Mouse (Mus musculus) CD4-positive, CD25-positive, alpha-beta regulatory T cell, adult 4 months (primary cell): ENCODE measurements around the gene Nthl1. TPM values are rescaled to one million over a fixed set of nuclear protein-coding genes. Genes with fewer than 3 reads are reported as not detected.

Experiments used
- ATAC-seq: one replicate; pipeline ENCODE4 v1.8.0; 2017
- polyA plus RNA-seq, 2 experiments: library from polyadenylated mRNA; unstranded; fragments of 100-300 nt; shearing (Covaris generic); gene quantifications; one replicate each; pipeline ENCODE4 v1.2.1; 2017

The Nthl1 gene
- polyA plus RNA-seq, result 1 to 10 TPM; 3.1 to 6.0 TPM

DNA sequence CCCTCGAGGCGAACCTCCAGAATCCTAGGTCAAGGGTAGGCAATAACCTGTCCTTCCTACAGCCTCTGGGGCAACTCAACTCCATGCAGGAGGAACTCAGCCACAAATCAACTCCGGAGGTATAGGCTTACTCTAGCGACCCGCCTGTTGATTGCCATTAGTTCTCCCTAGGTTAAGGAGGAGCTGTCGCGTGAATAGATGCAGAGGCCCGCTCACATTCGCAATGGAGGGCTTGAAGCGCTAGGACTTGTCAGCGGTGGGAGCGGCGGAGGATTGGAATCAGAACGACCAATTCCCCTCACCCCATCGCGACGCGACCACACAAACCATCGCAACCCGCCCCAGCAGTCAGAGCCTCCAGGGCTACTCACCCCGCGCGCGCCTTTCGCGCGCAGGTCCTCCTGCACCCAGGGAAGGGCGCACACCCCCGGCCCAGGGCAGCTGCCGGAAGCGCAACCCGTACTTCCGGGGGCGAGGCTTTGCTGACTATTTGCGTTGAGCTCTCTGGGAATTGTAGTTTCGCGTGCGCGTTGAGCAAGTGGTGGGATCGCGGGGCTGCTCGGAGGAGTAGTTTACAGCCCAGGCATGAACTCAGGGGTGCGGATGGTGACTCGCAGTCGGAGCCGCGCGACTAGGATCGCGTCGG, at the start of gene Nthl1, which contains the start of gene Tsc2:
Gene Nthl1 (plus strand): TSS at position 514 of the 646 bp plus-strand sequence.
Gene Tsc2 (minus strand): TSS at position 464 of the 646 bp plus-strand sequence.
- peak; percentile 97 for ATAC-seq

DNA sequence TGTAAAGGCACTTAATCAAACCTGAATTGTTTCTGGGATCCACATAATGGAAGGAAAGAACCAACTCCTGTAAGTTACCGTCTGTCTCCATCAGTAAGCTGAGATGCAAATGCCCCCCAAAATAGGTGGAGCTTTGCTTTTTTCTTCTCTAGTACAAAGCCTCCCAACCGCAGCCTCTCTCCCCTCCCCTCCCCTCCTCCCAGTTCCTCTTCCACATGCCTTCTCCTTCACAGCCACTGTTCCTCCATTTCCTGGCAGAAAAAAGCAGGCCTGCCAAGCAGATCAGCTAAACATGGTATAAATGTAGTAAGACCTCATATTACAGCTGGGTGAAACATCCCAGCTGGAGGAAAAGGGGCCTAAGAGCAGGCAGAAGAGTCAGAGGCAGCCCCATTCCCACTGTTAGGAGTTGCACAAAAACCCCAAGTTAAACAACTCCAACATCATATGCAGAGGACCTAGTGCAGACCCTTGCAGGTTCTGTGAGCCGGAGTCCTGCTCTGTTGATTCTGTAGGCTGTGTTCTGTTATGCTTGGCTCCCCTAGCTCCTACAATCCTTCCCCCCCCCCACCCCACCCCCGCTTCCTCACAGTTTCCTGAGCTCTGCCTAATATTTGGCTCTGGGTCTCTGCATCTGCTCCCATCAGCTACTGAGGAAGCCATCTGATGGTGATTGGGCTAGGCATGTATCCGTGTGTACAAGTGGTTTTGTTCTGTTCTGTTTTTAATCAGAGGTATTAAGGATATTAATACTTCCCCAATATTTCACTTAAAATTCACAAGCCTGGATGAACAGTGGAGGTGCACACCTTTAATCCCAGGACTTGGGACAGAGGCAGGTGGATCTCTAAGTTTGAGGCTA, 48.6 kb upstream of the Nthl1 start:
- no peak for ATAC-seq

DNA sequence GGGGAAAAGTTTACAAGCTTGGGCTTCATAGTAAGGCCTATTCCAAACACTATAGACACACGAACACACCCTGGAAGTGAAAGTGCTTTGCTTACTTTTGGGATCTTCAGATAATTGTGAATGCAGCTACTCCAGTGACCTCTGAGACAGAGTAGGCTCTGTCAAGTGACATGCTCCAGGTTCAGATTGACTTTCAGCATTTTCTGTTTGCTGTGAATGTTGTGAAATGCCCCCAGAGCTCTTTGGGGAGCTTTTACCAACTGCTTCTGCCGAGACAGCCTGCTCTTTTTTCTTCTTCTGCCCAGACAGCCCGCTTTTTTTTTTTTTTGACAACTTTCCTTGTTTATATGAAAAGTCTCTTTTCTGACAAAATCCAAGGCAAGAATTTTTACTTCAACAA, 48.0 kb upstream of the Nthl1 start:
- ATAC-seq, result no peak

DNA sequence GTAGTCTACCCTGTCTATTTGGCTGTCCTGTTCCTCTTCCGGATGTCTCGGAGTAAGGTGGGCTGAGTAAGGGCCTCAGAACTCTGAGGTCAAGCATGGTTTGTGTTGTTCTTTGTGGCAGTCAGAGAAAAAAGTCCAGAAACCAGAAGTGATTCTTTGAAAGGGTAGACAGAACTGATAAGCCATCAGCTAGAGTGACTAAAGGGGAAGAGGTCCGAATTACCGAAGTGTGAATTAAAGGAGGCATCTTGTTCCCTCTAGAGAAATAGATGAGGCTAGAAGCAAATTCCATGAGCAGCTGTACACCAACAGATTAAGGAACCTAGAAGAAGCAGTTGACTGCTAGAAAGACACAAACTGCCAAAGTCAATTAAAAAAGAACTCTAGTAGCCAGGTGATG, 45.9 kb upstream of the Nthl1 start:
- ATAC-seq, result no peak

DNA sequence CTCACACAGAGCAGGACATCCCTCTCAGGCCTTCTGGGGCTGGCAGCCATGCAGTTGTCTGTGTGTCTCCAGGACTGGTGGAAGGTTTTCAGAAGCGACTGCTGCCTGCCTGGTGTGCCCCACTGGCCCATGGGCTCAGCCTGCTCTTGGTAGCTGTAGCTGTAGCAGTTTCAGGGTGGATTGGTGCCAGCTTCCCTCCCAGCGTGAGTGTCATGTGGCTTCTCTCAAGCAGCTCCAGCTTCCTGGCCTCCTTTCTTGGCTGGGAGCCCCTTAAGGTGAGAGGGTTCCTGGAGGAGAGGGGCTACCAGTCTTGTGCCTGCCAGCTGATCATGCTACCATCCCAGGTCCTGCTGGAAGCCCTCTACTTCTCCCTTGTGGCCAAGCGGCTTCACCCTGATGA, 41.5 kb upstream of the Nthl1 start:
- ATAC-seq, result no peak

DNA sequence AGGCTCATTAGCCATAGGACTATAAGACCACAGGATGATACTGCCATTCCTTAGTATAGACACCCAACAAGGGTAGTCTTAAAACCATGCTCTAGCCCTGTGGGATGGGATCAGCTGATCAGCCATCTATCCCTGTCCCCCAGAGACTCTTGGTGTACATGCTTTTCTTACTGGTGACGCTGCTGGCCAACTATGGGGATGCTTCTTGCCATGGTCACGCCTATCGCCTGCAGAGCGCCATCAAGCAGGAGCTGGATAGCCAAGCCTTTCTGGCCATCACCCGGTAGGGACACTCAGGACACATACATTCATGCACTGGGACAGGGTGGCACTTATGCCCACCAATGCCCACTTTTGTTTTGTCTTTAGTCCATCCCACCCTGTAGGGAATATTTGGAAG, 40.8 kb upstream of the Nthl1 start:
- ATAC-seq, result no peak

DNA sequence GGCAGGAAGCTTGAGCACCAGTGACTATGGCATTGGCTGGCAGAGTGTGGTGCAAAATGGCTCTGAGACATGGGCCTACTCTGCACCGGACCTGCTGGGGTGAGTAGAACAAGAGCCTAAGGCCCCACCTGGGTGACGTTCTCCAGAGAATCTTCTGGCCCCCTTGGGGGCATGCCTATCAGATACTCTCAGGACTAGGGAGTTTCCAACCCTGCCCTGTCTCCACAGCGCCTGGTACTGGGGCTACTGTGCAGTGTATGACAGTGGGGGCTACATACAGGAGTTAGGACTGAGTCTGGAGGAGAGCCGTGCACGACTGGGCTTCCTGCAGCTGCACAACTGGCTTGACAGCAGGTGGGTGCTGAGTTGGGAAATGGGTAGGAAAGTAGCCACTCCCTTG, 39.2 kb upstream of the Nthl1 start:
- ATAC-seq, result no peak

DNA sequence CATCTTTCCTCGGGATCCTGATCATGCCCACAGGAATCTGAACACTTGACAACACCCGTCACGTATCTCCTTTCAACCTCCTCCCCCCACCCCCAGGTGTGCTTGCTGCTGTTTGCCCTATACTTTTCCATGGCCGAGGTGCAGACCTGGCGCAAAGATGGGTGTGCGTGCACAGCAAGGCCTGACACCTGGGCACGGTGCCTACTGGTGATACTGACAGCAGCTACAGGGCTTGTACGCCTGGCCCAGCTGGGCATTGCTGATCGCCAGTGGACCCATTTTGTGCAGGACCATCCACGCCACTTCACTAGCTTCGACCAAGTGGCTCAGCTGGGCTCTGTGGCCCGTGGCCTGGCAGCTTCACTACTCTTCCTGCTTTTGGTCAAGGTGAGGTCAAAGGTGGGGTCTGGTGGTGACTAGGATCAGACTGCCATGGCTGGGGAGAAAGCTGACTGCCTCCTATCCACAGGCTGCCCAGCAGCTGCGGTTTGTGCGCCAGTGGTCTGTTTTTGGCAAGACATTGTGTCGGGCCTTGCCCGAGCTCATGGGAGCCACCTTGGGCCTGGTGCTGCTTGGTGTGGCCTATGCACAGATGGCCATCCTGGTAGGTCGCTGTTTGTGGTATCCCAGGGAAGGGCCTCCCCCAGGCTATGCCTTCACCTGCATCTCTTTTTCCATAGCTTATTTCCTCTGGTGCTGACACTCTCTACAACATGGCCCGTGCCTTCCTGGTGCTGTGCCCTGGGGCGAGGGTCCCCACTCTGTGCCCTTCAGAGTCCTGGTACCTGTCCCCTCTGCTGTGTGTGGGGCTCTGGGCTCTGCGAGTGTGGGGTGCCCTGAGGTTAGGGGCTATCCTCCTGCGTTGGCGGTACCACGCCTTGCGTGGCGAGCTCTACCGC, 38.2 kb upstream of the Nthl1 start:
- ATAC-seq, result no peak

DNA sequence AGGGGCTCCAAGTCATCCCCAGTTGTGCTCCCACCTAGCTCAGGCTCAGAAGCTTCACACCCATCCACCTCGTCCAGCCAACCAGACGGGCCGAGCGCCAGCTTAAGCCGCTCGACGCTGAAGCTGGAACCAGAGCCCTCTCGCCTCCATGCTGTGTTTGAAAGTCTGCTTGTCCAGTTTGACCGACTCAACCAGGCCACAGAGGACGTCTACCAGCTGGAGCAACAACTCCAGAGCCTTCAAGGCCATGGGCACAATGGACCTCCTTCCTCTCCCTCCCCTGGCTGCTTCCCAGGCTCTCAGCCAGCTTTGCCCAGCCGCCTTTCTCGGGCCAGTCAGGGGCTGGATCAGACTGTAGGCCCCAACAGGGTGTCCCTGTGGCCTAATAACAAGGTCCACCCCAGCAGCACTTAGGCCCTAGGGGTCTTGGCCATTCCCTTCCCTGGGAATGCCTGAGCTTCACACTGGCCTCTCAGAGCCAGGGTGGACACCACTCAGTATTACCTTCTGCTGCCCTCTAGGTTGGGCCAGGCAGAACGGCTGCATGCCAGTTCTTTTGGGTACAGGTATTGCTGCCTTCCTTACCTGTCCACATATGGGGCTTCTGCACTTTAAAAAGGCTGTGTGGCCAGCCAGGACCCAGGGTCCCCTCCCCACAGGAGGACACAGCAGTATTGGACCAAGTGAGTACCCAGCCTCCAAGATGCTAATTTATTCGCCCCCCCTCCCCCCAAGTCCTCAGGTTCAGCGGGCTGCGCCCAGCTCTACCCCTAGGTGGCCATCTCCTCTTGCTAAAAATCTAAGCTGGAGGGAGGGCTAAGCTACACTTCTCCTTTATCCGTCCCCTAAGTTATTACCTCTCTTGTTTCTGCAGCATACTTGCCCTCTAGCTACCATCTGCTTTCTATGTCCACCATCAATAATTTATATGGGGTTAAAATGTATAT, 37.1 kb upstream of the Nthl1 start:
- ATAC-seq, result no peak

DNA sequence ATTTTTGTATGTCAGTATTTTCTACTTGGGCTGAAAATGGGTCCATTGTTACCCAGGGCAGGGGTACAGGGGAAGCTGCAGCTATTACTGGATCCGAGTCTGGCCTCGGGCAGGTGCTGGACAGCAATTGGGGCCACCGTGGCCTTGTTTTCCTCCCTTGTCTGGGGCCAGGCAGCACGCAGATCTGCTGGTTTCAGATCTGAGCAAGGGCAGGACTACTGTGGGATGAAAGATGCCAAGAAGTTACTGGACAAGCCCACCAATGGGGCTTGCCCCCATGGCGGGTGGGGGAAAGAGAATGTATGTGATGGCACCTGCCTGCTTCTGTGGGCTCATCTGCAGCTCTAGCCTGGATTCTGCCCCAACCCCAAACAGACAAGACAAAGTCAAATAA, 36.4 kb upstream of the Nthl1 start:
- ATAC-seq, result no peak

DNA sequence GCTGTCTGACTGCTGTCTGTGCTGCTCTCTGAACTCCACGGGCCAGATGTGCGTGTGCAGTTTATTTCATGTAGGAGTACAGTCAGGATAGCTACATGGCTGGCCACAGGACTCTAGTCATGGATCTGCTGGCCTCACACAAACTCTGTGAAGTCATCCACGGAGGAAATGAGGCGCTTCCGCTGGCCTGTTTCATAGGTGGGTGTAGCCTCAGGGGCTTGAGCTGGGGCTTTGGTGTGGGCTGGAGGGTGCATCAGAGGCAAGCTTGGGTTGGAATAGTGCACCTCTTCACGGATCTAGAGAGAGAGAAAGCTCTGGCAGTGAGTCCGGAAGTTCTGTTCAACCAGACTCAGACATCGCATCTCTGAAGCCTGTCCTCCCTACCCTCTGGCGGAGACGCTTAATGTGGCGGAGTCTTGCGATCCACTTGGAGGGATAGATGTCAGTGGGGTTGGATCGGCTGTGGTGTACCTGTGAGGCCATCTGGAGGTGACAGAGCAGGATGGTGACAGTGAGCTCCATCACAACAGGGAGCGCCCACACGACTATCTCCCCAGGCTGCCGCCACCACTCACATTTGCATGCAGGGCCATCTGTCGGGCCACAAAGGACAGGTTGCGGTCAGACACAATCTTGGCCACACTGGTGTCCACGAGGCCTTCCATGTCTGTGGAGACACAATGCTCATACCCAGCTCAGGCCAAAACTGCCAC, 35.9 kb upstream of the Nthl1 start:
- no peak for ATAC-seq

DNA sequence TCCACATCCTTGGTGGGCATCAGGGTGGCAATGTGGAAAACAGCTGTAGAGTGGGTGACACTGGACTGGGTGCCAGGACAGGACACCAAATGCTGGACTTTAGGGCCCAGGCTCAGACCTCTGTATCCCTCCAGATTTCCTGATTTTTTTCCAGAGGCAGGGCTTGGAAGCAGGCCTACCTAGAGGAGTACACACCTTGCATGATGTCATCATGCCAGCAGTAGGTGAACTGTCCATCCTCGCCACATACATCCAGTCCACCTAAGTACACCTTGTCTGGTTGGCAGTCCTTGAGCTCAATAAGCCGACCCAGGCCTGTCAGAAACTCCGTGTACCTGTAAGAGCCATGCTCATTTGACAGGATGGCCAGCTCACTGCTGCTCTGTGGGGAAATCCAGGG, 34.5 kb upstream of the Nthl1 start:
- ATAC-seq, result no peak

DNA sequence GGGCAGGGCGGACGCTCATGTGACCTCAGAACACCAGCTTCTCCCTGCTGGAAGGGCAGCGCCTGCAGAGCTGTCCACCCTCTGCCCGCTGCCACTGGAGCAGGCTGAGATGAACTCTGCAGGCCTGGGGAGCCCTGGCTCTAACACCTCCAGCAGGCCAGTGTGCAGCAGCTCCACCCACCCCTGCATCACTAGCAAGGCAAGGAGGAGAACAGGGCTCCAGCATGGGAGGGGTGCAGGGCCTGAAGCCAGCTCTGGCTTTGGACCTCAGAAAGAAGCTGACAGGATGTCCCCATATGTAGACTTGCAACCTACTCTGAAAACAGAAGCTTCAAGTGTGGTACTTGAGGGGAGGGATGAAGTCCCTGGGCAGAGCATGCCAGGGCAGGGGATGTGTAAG, 32.0 kb upstream of the Nthl1 start:
- ATAC-seq, result no peak

DNA sequence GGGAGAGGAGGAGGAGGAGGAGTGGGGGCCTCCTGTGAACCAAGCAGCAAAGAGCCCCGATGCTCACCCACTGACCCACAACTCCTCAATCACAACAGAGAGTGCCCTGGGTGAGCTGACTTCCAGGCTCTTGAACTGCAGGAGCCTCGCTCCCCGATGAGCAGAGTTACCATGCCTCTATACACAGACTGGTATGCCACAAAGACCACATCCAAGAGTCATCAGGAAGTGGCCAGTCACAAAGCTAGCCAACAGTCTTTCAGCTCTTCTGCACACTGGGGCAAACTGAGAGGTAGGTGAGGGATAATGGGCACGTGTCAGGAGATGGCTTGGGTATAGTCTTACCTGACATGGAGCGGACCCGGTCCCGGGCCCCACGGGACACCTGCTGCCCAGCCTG, 28.5 kb upstream of the Nthl1 start:
- no peak for ATAC-seq

DNA sequence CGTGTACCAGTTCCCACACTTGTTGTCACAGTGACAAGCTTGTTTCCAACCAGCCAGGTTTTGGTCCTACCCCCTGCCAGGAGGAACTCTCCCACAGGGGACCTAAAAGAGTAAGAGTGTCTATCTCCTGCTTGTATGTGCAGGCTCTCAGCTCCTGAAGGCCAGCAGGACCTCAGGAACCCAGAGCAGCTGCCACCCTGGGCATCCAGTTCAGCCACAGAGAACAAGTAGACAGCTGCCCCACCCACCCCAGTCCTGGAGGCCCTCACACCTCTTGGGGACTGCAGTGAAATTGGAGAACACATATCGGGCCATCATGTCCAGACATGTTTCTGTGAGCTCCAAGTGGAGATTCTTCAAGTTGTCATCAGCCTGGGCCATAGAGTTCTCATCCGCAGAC, 27.9 kb upstream of the Nthl1 start:
- ATAC-seq, result no peak

DNA sequence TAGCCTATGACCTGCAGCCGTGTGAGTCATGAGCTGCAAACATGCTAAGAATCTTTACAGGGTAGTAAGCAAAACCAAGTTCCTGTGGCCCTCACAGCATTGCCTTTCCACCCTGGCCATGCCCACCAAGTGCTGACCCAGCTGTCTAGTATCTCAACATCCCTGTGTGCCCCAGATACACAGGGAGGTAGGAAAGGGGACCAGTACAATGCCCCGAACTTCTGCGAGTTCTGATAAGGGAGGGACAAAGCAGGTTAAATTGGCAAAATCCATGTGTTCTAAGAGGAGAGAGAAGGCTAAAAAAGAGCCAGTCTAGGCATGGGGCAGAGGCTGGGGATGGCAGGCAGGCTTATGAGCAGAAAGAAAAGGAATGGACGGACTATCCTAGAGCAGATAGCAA, 24.1 kb upstream of the Nthl1 start:
- no peak for ATAC-seq

DNA sequence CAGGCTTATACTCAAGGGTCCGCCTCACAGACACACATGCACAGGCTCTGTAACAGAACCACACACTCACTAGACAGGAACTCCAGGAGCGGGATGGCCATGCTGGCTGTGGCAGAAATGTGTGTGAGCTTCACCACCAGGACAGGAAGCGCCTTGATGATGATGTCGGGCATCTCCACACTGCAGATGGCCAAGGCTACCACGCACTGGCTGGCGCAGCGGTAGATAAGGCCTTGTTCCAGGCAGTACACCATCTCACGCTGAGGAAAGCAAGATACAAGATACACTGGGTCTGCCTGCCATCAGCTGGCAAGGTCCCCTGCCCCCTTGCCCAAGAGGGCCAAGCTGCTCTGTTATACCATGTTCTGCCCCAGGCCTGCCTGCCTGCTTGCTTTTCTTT, 23.6 kb upstream of the Nthl1 start:
- ATAC-seq, result no peak

DNA sequence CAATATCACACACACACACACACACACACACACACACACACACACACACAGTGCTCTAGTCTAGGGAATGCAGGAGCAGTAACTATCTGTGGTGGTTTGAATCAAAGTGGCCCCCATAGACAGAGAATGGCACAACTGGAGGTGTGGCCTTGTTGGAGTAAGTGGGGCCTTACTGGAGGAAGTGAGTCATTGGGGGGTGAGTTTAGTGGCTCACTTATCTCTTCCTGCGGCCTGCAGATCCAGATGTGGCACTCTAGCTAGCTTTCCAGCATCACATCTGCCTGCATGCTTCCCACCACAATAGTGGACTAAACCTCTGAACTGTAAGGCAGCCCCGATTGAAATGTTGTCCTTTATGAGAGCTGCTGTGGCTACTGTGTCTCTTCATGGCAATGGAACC, 21.8 kb upstream of the Nthl1 start:
- ATAC-seq, result no peak

DNA sequence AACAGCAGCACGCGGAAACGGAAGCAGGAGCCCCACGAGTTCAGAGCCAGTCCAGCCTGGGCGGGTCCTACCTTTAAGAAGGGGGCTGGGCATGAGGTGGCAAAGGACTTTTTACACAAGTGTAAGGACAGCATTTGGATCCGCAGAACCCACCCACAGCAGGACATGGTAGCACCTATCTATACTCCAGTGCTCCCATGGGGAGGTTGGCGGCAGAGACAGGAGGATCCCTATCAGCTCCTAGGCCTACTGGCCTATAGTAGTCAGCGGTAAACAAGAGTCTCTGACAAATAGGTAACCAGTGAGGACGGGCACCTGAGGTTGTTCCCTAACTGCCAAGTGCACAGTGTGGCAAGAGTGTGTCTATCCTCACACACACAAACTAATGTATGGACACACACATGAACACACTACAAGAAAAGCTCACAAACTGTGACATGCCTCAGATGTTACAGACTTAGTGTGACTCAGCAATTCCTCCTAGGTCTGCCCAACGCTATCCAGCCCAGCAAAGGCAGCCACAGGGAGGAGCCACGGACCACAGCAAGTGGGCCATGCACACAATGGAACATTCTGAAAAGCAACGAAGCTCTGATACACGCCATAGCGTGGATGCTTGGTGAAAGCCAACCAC, 14.8 kb upstream of the Nthl1 start:
- ATAC-seq, result no peak

DNA sequence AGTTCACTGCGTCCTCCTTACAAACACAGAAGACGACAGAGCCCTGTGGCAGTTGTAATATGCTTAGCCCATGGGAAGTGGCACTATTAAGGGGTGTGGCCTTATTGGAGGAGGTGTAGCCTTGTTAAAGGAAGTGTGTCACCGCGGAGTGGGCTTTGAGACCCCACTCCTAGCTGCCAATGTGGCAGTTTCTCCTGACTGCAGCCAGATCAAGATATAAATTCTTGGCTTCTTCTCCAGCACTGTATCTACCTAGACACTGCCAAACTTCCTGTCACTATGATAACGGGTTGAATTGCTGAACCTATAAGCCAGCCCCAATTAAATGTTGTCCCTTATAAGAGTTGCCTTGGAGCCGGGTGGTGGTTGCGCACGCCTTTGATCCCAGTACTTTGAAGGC, 7.0 kb upstream of the Nthl1 start:
- ATAC-seq, result no peak

DNA sequence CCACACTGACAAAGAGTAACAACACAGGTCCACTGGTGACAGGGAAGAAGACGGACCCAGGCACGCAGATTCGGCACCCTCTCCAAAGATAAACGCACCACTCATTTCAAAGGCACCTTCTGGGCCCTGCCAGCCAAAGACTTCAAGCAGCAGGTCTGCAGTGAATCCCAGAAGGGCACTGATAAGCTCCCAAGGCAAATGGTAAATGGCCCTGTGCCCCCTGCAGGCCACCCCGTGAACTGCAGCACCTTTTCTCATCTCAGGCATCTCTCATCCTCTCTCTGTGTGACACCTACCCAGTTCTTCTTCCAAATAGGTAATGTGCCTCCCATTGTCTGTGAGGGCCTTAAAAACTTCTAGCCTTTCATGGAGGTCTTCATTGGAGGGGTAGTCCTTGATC, 3.8 kb upstream of the Nthl1 start:
- peak; percentile 28 for ATAC-seq
